Comparison of ENCODE assay signal across 18 mouse cellular contexts in the genomic region with DNA sequence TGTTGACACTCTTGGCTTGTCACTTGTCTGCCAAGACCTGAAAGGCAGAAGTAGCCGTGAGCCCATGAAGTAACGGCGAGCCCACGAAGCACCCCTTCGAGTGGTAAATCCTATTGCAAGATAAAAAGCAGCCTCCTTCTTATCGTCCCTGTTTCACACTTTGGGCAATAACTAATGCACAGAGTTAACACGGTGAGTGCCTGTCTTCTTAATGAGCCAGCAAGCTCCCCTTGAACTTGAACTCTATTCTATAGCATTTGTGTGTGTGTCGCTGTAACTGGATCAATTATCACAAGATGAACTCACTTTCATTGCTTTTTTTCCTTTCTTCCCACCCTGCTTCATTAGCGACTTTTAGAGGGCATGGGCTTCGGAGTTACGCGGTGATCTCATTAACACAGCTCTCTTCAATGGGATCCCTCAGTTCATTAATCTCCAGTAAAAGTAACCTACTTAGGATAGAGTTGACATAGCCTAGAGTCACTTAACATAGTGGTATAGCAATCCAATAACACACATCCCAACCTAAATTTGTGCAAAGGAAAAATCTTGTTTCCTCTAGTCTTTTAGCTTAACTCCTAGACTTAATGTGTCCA.
"Had no signal": no experiment of that assay in that cellular context is flagged by ENCODE, and none has a peak within 500 bp of the region (broad histone marks: within the 10 kb centered on the region; RNA-seq: fewer than 3 reads in every experiment).

No protein-coding gene starts in this region.

- ATAC-seq: midbrain, embryonic 16.5 days had no signal

- H3K4me3 ChIP-seq: midbrain, embryonic 10.5 days; midbrain, embryonic 12.5 days; myocyte; neural tube, embryonic 13.5 days; neural tube, embryonic 15.5 days had no signal

- H3K36me3 ChIP-seq: midbrain, embryonic 10.5 days; midbrain, embryonic 12.5 days; neural tube, embryonic 13.5 days; neural tube, embryonic 15.5 days had no signal

- H3K9ac ChIP-seq: lung, embryonic 14.5 days; midbrain, embryonic 12.5 days; neural tube, embryonic 13.5 days; neural tube, embryonic 15.5 days had no signal

- H3K4me1 ChIP-seq: midbrain, embryonic 10.5 days; midbrain, embryonic 12.5 days; neural tube, embryonic 13.5 days; neural tube, embryonic 15.5 days had no signal

- H3K9me3 ChIP-seq: midbrain, embryonic 10.5 days; midbrain, embryonic 12.5 days; neural tube, embryonic 13.5 days; neural tube, embryonic 15.5 days had no signal

- DNase-seq: lung, embryonic 14.5 days; lung, postnatal 10 days; lung, postnatal 4 days; midbrain, embryonic 14.5 days; retina, postnatal 1 day; right cerebral cortex, adult 18-20 months; right cerebral cortex, postnatal 25 days; right cerebral cortex, postnatal 4 days; spleen, adult 18-20 months; thymus, adult 18-20 months; thymus, postnatal 14 days; thymus, postnatal 36 days had no signal

- H3K4me2 ChIP-seq: lung, embryonic 14.5 days; midbrain, embryonic 12.5 days; neural tube, embryonic 13.5 days; neural tube, embryonic 15.5 days had no signal

- H3K27ac ChIP-seq: midbrain, embryonic 10.5 days; midbrain, embryonic 12.5 days; neural tube, embryonic 13.5 days; neural tube, embryonic 15.5 days had no signal

- H3K27me3 ChIP-seq: midbrain, embryonic 12.5 days; neural tube, embryonic 13.5 days; neural tube, embryonic 15.5 days had no signal
